Mouse (Mus musculus) midbrain, embryonic 10.5 days (tissue): ENCODE results near the gene Calm2. TPM values are rescaled to one million over a fixed set of nuclear protein-coding genes. Genes with fewer than 3 reads are reported as not detected.

Source experiments
- DNase-seq: peaks from one replicate; pipeline ENCODE4 v3.0.0-alpha.2; 2017; ENCODE audit warnings: low spot score
- H3K27ac ChIP-seq: fragments of 300-500 bp; sonication (generic); replicated peaks from 2 replicates; pipeline ENCODE4 v1.5.1; 2016; ENCODE audit warnings: mild to moderate bottlenecking
- H3K27me3 ChIP-seq: fragments of 300-500 bp; sonication (generic); 2 replicates; pipeline ENCODE4 v1.6.1; 2016; ENCODE audit warnings: low read depth, mild to moderate bottlenecking; ENCODE audit not compliant: poor library complexity, severe bottlenecking
- H3K36me3 ChIP-seq: fragments of 300-500 bp; sonication (generic); 2 replicates; pipeline ENCODE4 v1.6.1; 2016; ENCODE audit warnings: mild to moderate bottlenecking, moderate library complexity
- H3K4me1 ChIP-seq: fragments of 300-500 bp; sonication (generic); 2 replicates; pipeline ENCODE4 v1.6.1; 2016
- H3K4me3 ChIP-seq: fragments of 300-500 bp; sonication (generic); 2 replicates; pipeline ENCODE4 v1.5.1; 2016; ENCODE audit warnings: mild to moderate bottlenecking, moderate library complexity
- H3K9me3 ChIP-seq: fragments of 300-500 bp; sonication (generic); replicated peaks from 2 replicates; pipeline ENCODE4 v1.6.1; 2016; ENCODE audit warnings: mild to moderate bottlenecking
- WGBS: fragments of 180-500 bp; shearing (Covaris S2); methylation state at CpG from one replicate; pipeline ENCODE4 v1.1.7; 2016; 5-methylcytosine and 5-hydroxymethylcytosine counted together
- polyA plus RNA-seq: library from polyadenylated mRNA; unstranded; fragments of >200 nt; fragmentation: Nextera tagmentation; extraction: Ambion mirVana; gene quantifications from 2 replicates; pipeline ENCODE4 v1.2.1, GENCODE M21; 2016

The Calm2 gene
- polyA plus RNA-seq, 1 experiment from 2014 or later, result 1,154 TPM

- H3K4me1 ChIP-seq, result peaks cover 12% of the 10 kb centered on the region
- H3K4me3 ChIP-seq, result no peak overlapping the region
- H3K27ac ChIP-seq, result no peak overlapping the region
- H3K27me3 ChIP-seq, result no peaks in the 10 kb centered on the region
- no peak for DNase-seq
- no peaks in the 10 kb centered on the region for H3K9me3 ChIP-seq
- 85% methylated on average over 7 of the region's 7 CpGs for WGBS
- H3K36me3 ChIP-seq, result no peaks in the 10 kb centered on the region
These were observed 6.6 kb upstream of the Calm2 start for GRCm38 (mm10) chr17:87453336-87453735.

- no peak for DNase-seq
- Histone ChIP-seq H3K4me1 (peaks cover 20% of the 10 kb centered on the region), H3K36me3 (peaks cover 8% of the 10 kb centered on the region), H3K9me3 (no peaks in the 10 kb centered on the region), H3K27ac (no peak overlapping the region), H3K27me3 (no peaks in the 10 kb centered on the region), H3K4me3 (no peak overlapping the region)
- WGBS, result 90% methylated on average over 8 of the region's 8 CpGs
These were observed 2.1 kb upstream of the Calm2 start for GRCm38 (mm10) chr17:87448881-87449280.

DNA sequence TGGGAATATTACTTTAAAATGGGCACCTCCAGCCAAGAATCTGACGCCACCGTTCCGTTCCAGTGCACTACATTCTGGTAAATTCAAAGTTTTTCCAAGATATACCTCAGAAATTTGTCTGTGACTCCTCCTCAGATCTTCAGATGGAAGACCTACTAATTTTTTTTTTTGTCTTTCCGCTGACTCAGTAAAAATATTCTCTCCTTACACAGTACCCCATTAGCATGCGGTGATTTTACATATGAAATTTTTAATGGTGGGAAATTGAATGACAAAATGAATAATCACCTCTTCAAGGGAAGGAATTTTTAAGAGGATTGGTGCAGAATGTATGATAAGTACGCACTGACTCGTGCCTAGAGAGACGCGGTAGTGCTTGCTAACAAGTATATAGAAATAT is 1.6 kb upstream of the Calm2 start:
- DNase-seq, result no peak
- no peaks in the 10 kb centered on the region for H3K9me3 ChIP-seq
- peaks cover 13% of the 10 kb centered on the region for H3K36me3 ChIP-seq
- no peak overlapping the region for H3K27ac ChIP-seq
- WGBS, result 95% methylated on average over 9 of the region's 9 CpGs
- H3K4me1 ChIP-seq, result peaks cover 25% of the 10 kb centered on the region
- H3K4me3 ChIP-seq, result no peak overlapping the region
- H3K27me3 ChIP-seq, result no peaks in the 10 kb centered on the region

- H3K27me3 ChIP-seq, result no peaks in the 10 kb centered on the region
- H3K9me3 ChIP-seq, result no peaks in the 10 kb centered on the region
- H3K4me1 ChIP-seq, result peaks cover 31% of the 10 kb centered on the region
- peaks cover 17% of the 10 kb centered on the region for H3K36me3 ChIP-seq
- no peak for DNase-seq
- H3K4me3 ChIP-seq, result peak overlapping the region; percentile 88
- 43% methylated on average over 12 of the region's 12 CpGs for WGBS
- peak overlapping the region; percentile 100 for H3K27ac ChIP-seq
These were observed 971 bp upstream of the Calm2 start for GRCm38 (mm10) chr17:87447612-87448200.

- DNase-seq, result peak; percentile 77
- WGBS, result 1% methylated on average over 85 of the region's 86 CpGs
- H3K27me3 ChIP-seq, result no peaks in the 10 kb centered on the region
- peaks cover 32% of the 10 kb centered on the region for H3K36me3 ChIP-seq
- H3K27ac ChIP-seq, result peak overlapping the region; percentile 100
- peaks cover 45% of the 10 kb centered on the region for H3K4me1 ChIP-seq
- H3K9me3 ChIP-seq, result no peaks in the 10 kb centered on the region
- H3K4me3 ChIP-seq, result peak overlapping the region; percentile 88
These were observed 593 bp downstream of the Calm2 start for GRCm38 (mm10) chr17:87445917-87446766.

- Histone ChIP-seq H3K4me1 (peaks cover 45% of the 10 kb centered on the region), H3K36me3 (peaks cover 38% of the 10 kb centered on the region), H3K27me3 (no peaks in the 10 kb centered on the region), H3K4me3 (peak overlapping the region; percentile 88), H3K9me3 (no peaks in the 10 kb centered on the region), H3K27ac (peak overlapping the region; percentile 100)
- DNase-seq, result no peak
- WGBS, result under 1% methylated on average over 13 of the region's 13 CpGs
These were observed 1.3 kb downstream of the Calm2 start for GRCm38 (mm10) chr17:87445337-87445916.

DNA sequence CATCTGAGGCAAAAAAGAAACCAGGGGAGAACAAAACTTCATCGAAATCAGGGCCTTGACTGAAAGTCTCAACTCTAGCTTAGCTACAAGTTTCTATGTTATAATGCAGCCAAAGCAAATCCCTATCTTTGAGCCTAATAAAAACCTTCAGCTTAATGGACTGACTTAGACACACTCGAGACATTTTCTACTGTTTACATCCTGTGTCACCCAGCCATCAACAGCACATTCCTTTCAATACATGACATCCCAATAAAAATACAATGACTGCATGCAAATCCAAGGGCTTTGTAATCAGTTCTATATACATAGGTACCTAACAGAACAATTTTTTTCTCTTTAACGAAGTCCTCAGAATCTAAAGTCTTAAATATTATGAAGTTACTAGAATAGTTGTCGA is 2.0 kb downstream of the Calm2 start:
- no peaks in the 10 kb centered on the region for H3K27me3 ChIP-seq
- peaks cover 45% of the 10 kb centered on the region for H3K36me3 ChIP-seq
- WGBS, result 71% methylated on average over 4 of the region's 4 CpGs
- DNase-seq, result no peak
- H3K9me3 ChIP-seq, result no peaks in the 10 kb centered on the region
- H3K4me3 ChIP-seq, result peak overlapping the region; percentile 88
- peaks cover 45% of the 10 kb centered on the region for H3K4me1 ChIP-seq
- H3K27ac ChIP-seq, result no peak overlapping the region

DNA sequence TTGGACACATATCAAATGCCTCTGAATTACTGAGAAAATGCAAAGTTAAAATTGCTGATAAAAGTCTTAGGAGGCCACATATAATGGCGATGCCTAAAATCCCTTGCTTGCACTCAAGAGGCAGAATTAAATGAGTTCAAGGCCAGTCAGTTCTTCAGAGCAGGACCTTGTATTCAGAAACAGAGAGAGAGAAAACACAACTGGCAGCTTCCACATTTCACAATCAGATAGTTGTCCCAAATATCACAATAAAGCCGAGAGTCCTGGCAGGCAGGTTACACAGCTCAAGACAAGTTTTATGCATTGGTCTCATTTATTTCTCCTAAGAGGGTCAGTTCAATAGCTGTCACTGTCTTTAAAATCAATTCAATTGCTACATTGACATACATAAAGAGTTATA is 5.2 kb downstream of the Calm2 start:
- DNase-seq, result no peak
- Histone ChIP-seq H3K9me3 (no peaks in the 10 kb centered on the region), H3K4me1 (peaks cover 38% of the 10 kb centered on the region), H3K36me3 (peaks cover 61% of the 10 kb centered on the region), H3K27me3 (no peaks in the 10 kb centered on the region), H3K27ac (no peak overlapping the region), H3K4me3 (no peak overlapping the region)
- WGBS, result 89% methylated on average over 2 of the region's 2 CpGs

DNA sequence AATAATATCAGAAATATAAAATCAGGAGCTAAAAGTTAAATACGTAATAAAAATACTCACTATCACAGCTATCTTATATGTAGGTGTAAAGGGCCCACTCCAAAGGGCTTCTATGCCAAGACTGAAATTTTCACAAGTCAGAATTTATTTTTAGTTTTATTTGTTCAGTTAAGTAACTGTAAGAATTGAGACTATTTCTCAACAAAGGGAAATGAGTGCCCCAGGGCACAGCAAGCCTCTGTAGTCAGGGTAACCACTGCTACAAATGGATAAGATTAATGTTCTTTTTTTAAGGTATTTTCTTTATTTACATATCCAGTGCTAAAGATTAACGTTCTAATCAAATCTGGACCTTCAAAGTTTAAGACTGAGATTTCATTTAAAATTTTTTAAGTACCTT is 7.3 kb downstream of the Calm2 start:
- H3K4me1 ChIP-seq, result peaks cover 31% of the 10 kb centered on the region
- no peaks in the 10 kb centered on the region for H3K27me3 ChIP-seq
- H3K9me3 ChIP-seq, result no peaks in the 10 kb centered on the region
- H3K36me3 ChIP-seq, result peaks cover 77% of the 10 kb centered on the region
- H3K4me3 ChIP-seq, result no peak overlapping the region
- no peak for DNase-seq
- 95% methylated on average over 2 of the region's 2 CpGs for WGBS
- H3K27ac ChIP-seq, result no peak overlapping the region

DNA sequence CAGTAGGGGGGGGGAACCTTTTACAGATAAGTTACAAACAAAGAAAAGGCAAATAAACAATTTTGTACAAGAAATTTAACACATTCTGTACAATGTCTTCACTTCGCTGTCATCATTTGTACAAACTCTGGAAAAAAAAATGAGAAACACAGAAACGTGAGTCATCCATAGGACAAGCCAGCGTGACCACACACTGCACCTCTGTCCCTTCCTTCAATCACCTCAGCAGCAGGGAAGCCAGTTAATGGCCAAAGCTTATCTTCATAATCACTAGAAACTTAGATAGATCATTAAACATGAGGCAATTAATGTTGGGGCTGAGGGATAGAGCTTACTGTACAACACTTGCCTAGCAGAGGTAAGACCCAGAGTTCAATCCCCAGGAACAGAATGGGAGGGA is 12.8 kb downstream of the Calm2 start:
- no peaks in the 10 kb centered on the region for H3K9me3 ChIP-seq
- H3K4me1 ChIP-seq, result no peaks in the 10 kb centered on the region
- H3K27ac ChIP-seq, result no peak overlapping the region
- no peak overlapping the region for H3K4me3 ChIP-seq
- H3K36me3 ChIP-seq, result peaks cover 81% of the 10 kb centered on the region
- DNase-seq, result no peak
- H3K27me3 ChIP-seq, result no peaks in the 10 kb centered on the region
- 96% methylated on average over 3 of the region's 3 CpGs for WGBS

- no peaks in the 10 kb centered on the region for H3K9me3 ChIP-seq
- 98% methylated on average over 5 of the region's 5 CpGs for WGBS
- no peaks in the 10 kb centered on the region for H3K4me1 ChIP-seq
- H3K36me3 ChIP-seq, result peaks cover 82% of the 10 kb centered on the region
- H3K27ac ChIP-seq, result no peak overlapping the region
- no peaks in the 10 kb centered on the region for H3K27me3 ChIP-seq
- H3K4me3 ChIP-seq, result no peak overlapping the region
- DNase-seq, result no peak
These were observed 14.0 kb downstream of the Calm2 start for GRCm38 (mm10) chr17:87432743-87433142.

DNA sequence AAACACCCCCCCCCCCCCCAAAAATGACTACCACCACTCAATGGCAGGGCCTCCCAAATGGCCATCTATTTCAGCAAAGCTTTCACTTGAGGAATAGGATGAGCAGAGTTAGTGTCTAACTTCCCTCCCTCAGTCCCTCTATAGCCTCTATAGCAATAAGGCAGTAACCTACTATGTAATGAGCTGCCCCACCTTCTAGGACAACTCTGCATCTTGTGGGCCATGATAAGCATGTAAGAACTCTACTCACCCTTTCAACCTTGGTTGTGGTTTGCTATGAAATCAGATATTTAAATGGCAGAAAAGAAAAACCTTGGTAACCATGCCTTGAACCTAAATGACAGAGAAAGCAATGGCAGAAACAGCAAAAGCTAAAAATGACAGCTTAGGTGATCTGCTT is 14.4 kb downstream of the Calm2 start:
- peaks cover 4% of the 10 kb centered on the region for H3K4me1 ChIP-seq
- H3K27me3 ChIP-seq, result no peaks in the 10 kb centered on the region
- no peak for DNase-seq
- peaks cover 86% of the 10 kb centered on the region for H3K36me3 ChIP-seq
- H3K4me3 ChIP-seq, result no peak overlapping the region
- H3K27ac ChIP-seq, result no peak overlapping the region
- no peaks in the 10 kb centered on the region for H3K9me3 ChIP-seq

DNA sequence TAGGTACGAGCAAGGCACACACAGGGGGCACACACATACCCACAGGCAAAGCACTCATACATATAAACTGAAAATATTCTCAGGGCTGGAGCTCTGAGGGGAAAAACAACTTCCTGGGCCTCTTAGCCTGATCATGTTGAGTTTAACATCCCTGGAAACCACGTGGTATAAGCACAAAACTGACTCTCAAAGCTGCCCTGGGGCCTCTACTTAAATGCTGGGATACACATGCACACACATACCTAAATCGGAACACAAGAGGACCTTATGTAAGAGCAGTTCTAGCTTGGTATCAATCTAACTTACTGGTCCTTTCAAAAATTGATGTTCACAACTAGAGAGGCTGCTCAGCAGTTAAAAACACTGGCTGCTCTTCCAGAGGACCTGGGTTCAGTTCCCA is 17.3 kb downstream of the Calm2 start:
- WGBS, result 87% methylated on average over 3 of the region's 3 CpGs
- H3K4me3 ChIP-seq, result no peak overlapping the region
- H3K36me3 ChIP-seq, result peaks cover 72% of the 10 kb centered on the region

More for the DNA sequence above, 17.3 kb downstream of the Calm2 start:
- Histone ChIP-seq H3K27ac (no peak overlapping the region), H3K4me1 (peaks cover 7% of the 10 kb centered on the region), H3K9me3 (no peaks in the 10 kb centered on the region), H3K27me3 (no peaks in the 10 kb centered on the region)
- no peak for DNase-seq
